8 mouse cellular contexts compared by ENCODE assay signal in genomic region chr13:12634941-12635588, GRCm38 (mm10).
DNase-seq lines count a peak whose midpoint lies in the region; ATAC-seq and TF ChIP-seq lines count a peak whose summit lies in the region.
"Not testable (repeated sequence)": the region's sequence is repeated elsewhere in the genome, so short reads cannot be mapped to it uniquely, and the experiment has no call there.

No protein-coding gene starts in this region.

- not testable (repeated sequence) for H3K9me3 ChIP-seq in G1E (replicated peaks); limb, embryonic 11.5 days (ENCODE audit: control insufficient read depth, low read length); liver, embryonic 16.5 days (replicated peaks; ENCODE audit: control insufficient read depth, low read length)

- H3K4me3 ChIP-seq in G1E (ENCODE audit: low read depth, low read length); bone marrow macrophage, adult 2 months (ENCODE audit: insufficient read depth, low read length); limb, embryonic 11.5 days (ENCODE audit: low read depth, low read length); liver, embryonic 16.5 days (ENCODE audit: low read depth, low read length): not testable (repeated sequence)

- 91% methylated on average over 1 of the region's 6 CpGs for WGBS in limb, embryonic 11.5 days
- 29% methylated on average over 1 of the region's 6 CpGs for WGBS in liver, embryonic 16.5 days (ENCODE audit: insufficient replicate concordance)

- not testable (repeated sequence) for TF ChIP-seq POLR2A in bone marrow macrophage, adult 2 months (IDR thresholded peaks at IDR 0.05; ENCODE audit: borderline replicate concordance, low read depth, low read length)

- H3K36me3 ChIP-seq in G1E (replicated peaks); limb, embryonic 11.5 days (ENCODE audit: control insufficient read depth, insufficient read depth, low read length); liver, embryonic 16.5 days (ENCODE audit: control insufficient read depth, insufficient read depth): not testable (repeated sequence)

- ATAC-seq in G1E (ENCODE audit: extremely low read depth, insufficient number of reproducible peaks, low FRiP score, poor library complexity, severe bottlenecking) = 0 out of 2 replicates have a peak, but pooled peaks have one; percentile 40
- peak; percentile 44; the same call in 1 of the 2 replicates for ATAC-seq in limb, embryonic 11.5 days (ENCODE audit: insufficient number of reproducible peaks, low FRiP score, low TSS enrichment, low read depth)
- peak; percentile 47 for ATAC-seq in liver, embryonic 16.5 days (ENCODE audit: low read depth)
- peak; percentile 51; the same call in 1 of the 2 replicates for ATAC-seq in megakaryocyte-erythroid progenitor cell, adult 5-6 weeks (replicated peaks; ENCODE audit: low FRiP score, low TSS enrichment, poor library complexity, severe bottlenecking)
- peak; percentile 97 for ATAC-seq in neutrophil, adult 5-6 weeks (ENCODE audit: extremely low read depth, insufficient number of reproducible peaks, low FRiP score, poor library complexity, severe bottlenecking)

- peak overlapping the region; percentile 57 for H3K27ac ChIP-seq in bone marrow macrophage, adult 2 months (ENCODE audit: insufficient read depth, low read depth, low read length)
- H3K27ac ChIP-seq in limb, embryonic 11.5 days (replicated peaks; ENCODE audit: low read depth, low read length); liver, embryonic 16.5 days (ENCODE audit: low read length): not testable (repeated sequence)

- H3K27me3 ChIP-seq in G1E (ENCODE audit: insufficient read depth, low read length); limb, embryonic 11.5 days (ENCODE audit: control insufficient read depth, insufficient read depth, low read length); liver, embryonic 16.5 days (ENCODE audit: control insufficient read depth, insufficient read depth, low read depth, low read length): not testable (repeated sequence)

- not testable (repeated sequence) for DNase-seq in G1E (ENCODE audit: low spot score); limb, embryonic 11.5 days (ENCODE audit: low spot score)
- DNase-seq in heart, adult 11 months = peak; percentile 7
- peak; percentile 14 for DNase-seq in lung, postnatal 36 days

- TF ChIP-seq CTCF in G1E (IDR thresholded peaks at IDR 0.05; ENCODE audit: low read depth, low read length); bone marrow macrophage, adult 2 months (IDR thresholded peaks at IDR 0.05; ENCODE audit: low read depth, low read length): not testable (repeated sequence)

- H3K9ac ChIP-seq in limb, embryonic 11.5 days (ENCODE audit: low read length); liver, embryonic 16.5 days (ENCODE audit: low read depth, low read length): not testable (repeated sequence)

- H3K4me1 ChIP-seq in G1E (ENCODE audit: insufficient read depth, low read depth, low read length); bone marrow macrophage, adult 2 months (ENCODE audit: control insufficient read depth, insufficient read depth, low read length); limb, embryonic 11.5 days (ENCODE audit: control insufficient read depth, insufficient read depth, low read length); liver, embryonic 16.5 days (ENCODE audit: control insufficient read depth, low read depth, low read length): not testable (repeated sequence)

- H3K4me2 ChIP-seq in limb, embryonic 11.5 days (ENCODE audit: low read depth, severe bottlenecking); liver, embryonic 16.5 days (ENCODE audit: low read depth, low read length): not testable (repeated sequence)

Comparison
In these comparisons a context has a peak if more than half of its experiments do, and no peak if none do; other contexts are left out.
1. ATAC-seq: peak in every context shown above with its lines; median percentile 97 in neutrophil, adult 5-6 weeks; 51 in megakaryocyte-erythroid progenitor cell, adult 5-6 weeks; 47 in liver, embryonic 16.5 days; 44 in limb, embryonic 11.5 days; 40 in G1E.